Mouse (Mus musculus) MEL (cell line): ENCODE results near the gene S1pr4.

ENCODE experiments used
- CTCF ChIP-seq, 3 experiments: IDR thresholded peaks in 2 of 3; conservative IDR thresholded peaks in 1 of 3; 2 replicates each; pipeline ENCODE4 v1.5.1; 2011 to 2012; ENCODE audit warnings: low read length in 3 of 3, low read depth in 2 of 3, mild to moderate bottlenecking in 2 of 3, improper control_type of control experiment in 1 of 3, inconsistent platforms in 1 of 3, mixed read lengths in 1 of 3, moderate library complexity in 1 of 3; ENCODE audit not compliant: control insufficient read depth in 1 of 3, insufficient read depth in 1 of 3, poor library complexity in 1 of 3, severe bottlenecking in 1 of 3
- ETS1 ChIP-seq: IDR thresholded peaks from 2 replicates; pipeline ENCODE4 v1.6.1; 2012; ENCODE audit warnings: low read depth, mild to moderate bottlenecking, inconsistent platforms, low read length, improper control_type of control experiment, moderate library complexity
- GATA1 ChIP-seq: IDR thresholded peaks from 2 replicates; pipeline ENCODE4 v1.6.1; 2011; ENCODE audit warnings: low read depth, low read length, improper control_type of control experiment
- POLR2A ChIP-seq, 2 experiments: IDR thresholded peaks; 2 replicates each; pipeline ENCODE4 v1.6.1; 2011 to 2012; ENCODE audit warnings: low read length in 2 of 2, mild to moderate bottlenecking in 2 of 2, control low read depth in 1 of 2, improper control_type of control experiment in 1 of 2, low read depth in 1 of 2, moderate library complexity in 1 of 2; ENCODE audit not compliant: control insufficient read depth in 1 of 2, insufficient read depth in 1 of 2, poor library complexity in 1 of 2
- POLR2AphosphoS5 ChIP-seq: IDR thresholded peaks from 2 replicates; pipeline ENCODE4 v1.6.1; 2012; ENCODE audit warnings: low read depth, borderline replicate concordance, mild to moderate bottlenecking, inconsistent platforms, low read length, moderate library complexity, mixed read lengths
- USF1 ChIP-seq: IDR thresholded peaks from 2 replicates; pipeline ENCODE4 v1.6.1; 2014; ENCODE audit warnings: low read depth, mild to moderate bottlenecking, inconsistent platforms, low read length, improper control_type of control experiment, moderate library complexity

GRCm38 (mm10) chr10:81486496-81486895 lies 13.4 kb downstream of the S1pr4 start:
- TF ChIP-seq GATA1 (no peak), USF1 (no peak), POLR2AphosphoS5 (no peak), ETS1 (no peak), POLR2A (IDR thresholded peaks at IDR 0.05; ENCODE audit: control insufficient read depth in 1 of 2, insufficient read depth in 1 of 2, low read depth in 1 of 2, low read length in 2 of 2, poor library complexity in 1 of 2) (no peak), CTCF (IDR thresholded peaks at IDR 0.05 in 2 of 3, conservative IDR thresholded peaks at IDR 0.05 in 1 of 3; ENCODE audit: control insufficient read depth in 1 of 3, insufficient read depth in 1 of 3, low read depth in 2 of 3, low read length in 3 of 3, poor library complexity in 1 of 3, severe bottlenecking in 1 of 3) (no peak)
